In the genomic region with DNA sequence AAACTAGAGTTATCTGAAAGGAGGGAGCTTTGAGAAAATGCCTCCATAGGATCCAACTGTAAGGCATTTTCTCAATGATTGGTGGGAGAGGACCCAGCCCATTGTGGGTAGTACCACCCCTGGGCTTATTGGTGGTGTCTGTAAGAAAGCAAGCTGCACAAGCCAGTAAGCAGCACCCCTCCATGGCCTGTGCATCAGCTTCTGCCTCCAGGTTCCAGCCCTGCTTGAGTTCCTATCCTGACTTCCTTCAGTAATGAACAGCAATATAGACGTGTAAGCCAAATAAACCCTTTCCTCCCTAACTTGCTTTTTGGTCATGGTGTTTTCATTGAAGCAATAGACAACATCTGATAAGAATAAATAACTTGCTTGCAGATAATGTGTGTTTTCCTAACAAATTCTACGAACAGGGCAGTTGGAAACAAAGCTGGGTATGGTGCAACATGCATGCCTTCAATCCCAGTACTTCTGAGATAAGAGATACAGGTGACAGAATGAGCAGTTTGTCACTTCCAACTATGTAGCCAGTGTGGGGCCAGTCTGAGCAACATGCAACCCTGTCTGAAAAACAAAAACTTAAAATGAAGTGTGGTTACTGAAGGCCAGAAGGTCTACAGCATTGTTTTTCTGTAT, we compare ENCODE assay signal across 8 mouse cellular contexts. TPM values are rescaled to one million over a fixed set of nuclear protein-coding genes. Genes with fewer than 3 reads are reported as not detected.
A peak's percentile ranks its signal among the peaks of the same experiment; 100 is the strongest.
DNase-seq lines count a peak whose midpoint lies in the region; ATAC-seq and TF ChIP-seq lines count a peak whose summit lies in the region.

No protein-coding gene starts in this region.

- no peak for TF ChIP-seq CTCF in C2C12 (IDR thresholded peaks at IDR 0.05; ENCODE audit: control insufficient read depth, insufficient read depth, insufficient read length)

- WGBS in heart, embryonic 10.5 days = 14% methylated on average over 2 of the region's 2 CpGs
- 45% methylated on average over 2 of the region's 2 CpGs for WGBS in forebrain, embryonic 16.5 days
- 62% methylated on average over 2 of the region's 2 CpGs for WGBS in macrophage (ENCODE audit: missing documents)

- peak overlapping the region; percentile 82 for H3ac ChIP-seq in C2C12 (ENCODE audit: control insufficient read depth, insufficient read length, low read depth)

- peaks cover 39% of the 10 kb centered on the region for H3K79me2 ChIP-seq in C2C12 (ENCODE audit: control insufficient read depth, insufficient read depth)
- H3K79me2 ChIP-seq in macrophage (ENCODE audit: inconsistent target) = peaks cover 38% of the 10 kb centered on the region

- H3K27me3 ChIP-seq in heart, embryonic 10.5 days (ENCODE audit: insufficient read depth, poor library complexity, severe bottlenecking) = no peaks in the 10 kb centered on the region
- no peaks in the 10 kb centered on the region for H3K27me3 ChIP-seq in C2C12 (ENCODE audit: control insufficient read depth, insufficient read depth, insufficient read length)
- H3K27me3 ChIP-seq in forebrain, embryonic 16.5 days (replicated peaks; ENCODE audit: control insufficient read depth, insufficient read depth, low read length) = no peaks in the 10 kb centered on the region

- H3K4me3 ChIP-seq in heart, embryonic 10.5 days = peak overlapping the region; percentile 83
- H3K4me3 ChIP-seq in C2C12 (ENCODE audit: insufficient read depth, poor library complexity, severe bottlenecking) (peak overlapping the region; percentile 30), macrophage (ENCODE audit: inconsistent target) (peak overlapping the region; percentile 48)
- peak overlapping the region; percentile 62 for H3K4me3 ChIP-seq in forebrain, embryonic 16.5 days (replicated peaks; ENCODE audit: low read length)

- peak overlapping the region; percentile 95 for H3K4me2 ChIP-seq in forebrain, embryonic 16.5 days (ENCODE audit: low read length)

- H3K79me3 ChIP-seq in C2C12 (ENCODE audit: low read depth) = peaks cover 39% of the 10 kb centered on the region

- no peak for DNase-seq in heart, embryonic 10.5 days (ENCODE audit: low spot score)
- DNase-seq in heart, postnatal 36 days = no peak
- DNase-seq in right cerebral cortex, adult 18-20 months = no peak
- DNase-seq in layer of hippocampus, postnatal 25 days (ENCODE audit: extremely low spot score in 1 of 2, low spot score in 1 of 2) = no peak

- intact Hi-C loops in heart, postnatal 36 days (cut with DNase I) = no loop called here

- H3K27ac ChIP-seq in heart, embryonic 10.5 days = peak overlapping the region; percentile 98
- H3K27ac ChIP-seq in forebrain, embryonic 16.5 days (ENCODE audit: low read length) = peak overlapping the region; percentile 81
- H3K27ac ChIP-seq in macrophage = peak overlapping the region; percentile 56

- peaks cover 13% of the 10 kb centered on the region; the same call in 1 of the 2 replicates for H3K36me3 ChIP-seq in heart, embryonic 10.5 days
- peaks cover 17% of the 10 kb centered on the region for H3K36me3 ChIP-seq in C2C12 (ENCODE audit: control insufficient read depth, insufficient read depth)
- H3K36me3 ChIP-seq in forebrain, embryonic 16.5 days (ENCODE audit: control insufficient read depth, insufficient read depth) = no peaks in the 10 kb centered on the region
- H3K36me3 ChIP-seq in macrophage (ENCODE audit: inconsistent target) = 0 out of 2 replicates have a peak, but pooled peaks cover under 1% of the 10 kb centered on the region

- peaks cover 15% of the 10 kb centered on the region for H3K4me1 ChIP-seq in heart, embryonic 10.5 days
- H3K4me1 ChIP-seq in forebrain, embryonic 16.5 days (replicated peaks; ENCODE audit: control insufficient read depth, insufficient read depth, low read length) = peaks cover 17% of the 10 kb centered on the region

- H3K9me3 ChIP-seq in heart, embryonic 10.5 days = no peaks in the 10 kb centered on the region
- H3K9me3 ChIP-seq in forebrain, embryonic 16.5 days (ENCODE audit: control insufficient read depth, low read length) = no peaks in the 10 kb centered on the region

- H3K9ac ChIP-seq in forebrain, embryonic 16.5 days (replicated peaks; ENCODE audit: low read depth, low read length) = peak overlapping the region; percentile 68

- ATAC-seq in forebrain, embryonic 16.5 days = 0 out of 2 replicates have a peak, but pooled peaks have one; percentile 0
- no peak for ATAC-seq in frontal cortex, adult (ENCODE audit: low TSS enrichment)

TF ChIP-seq in C2C12, 6 proteins besides CTCF, POLR2A, EP300 and RAD21:
- TF ChIP-seq CEBPB (IDR thresholded peaks at IDR 0.05; ENCODE audit: low read depth) (no peak), MYOD1 (IDR thresholded peaks at IDR 0.05; ENCODE audit: control insufficient read depth, insufficient read length, low read depth) (no peak), MYOG (IDR thresholded peaks at IDR 0.05; ENCODE audit: control insufficient read depth, extremely low read depth, insufficient read length) (no peak), FOSL1 (IDR thresholded peaks at IDR 0.05; ENCODE audit: insufficient read depth, low read length, poor library complexity, severe bottlenecking) (no peak), MAX (IDR thresholded peaks at IDR 0.05) (no peak), USF1 (IDR thresholded peaks at IDR 0.05; ENCODE audit: low read depth) (no peak)

RNA-seq across cellular contexts. Expression of a gene that starts 0.8 kb away (rescaled TPM):
- 291 and 318 TPM in 2 replicates for polyA plus RNA-seq in heart, embryonic 10.5 days (2016; fragmentation: Nextera tagmentation; extraction: Ambion mirVana)
- 100 to 1,000 TPM; 181 to 193 TPM for total RNA-seq in heart, postnatal 36 days (2021)
- 112 TPM for polyA plus RNA-seq in C2C12 (2012; fragmentation: generic; extraction: Trizol)
- polyA plus RNA-seq in forebrain, embryonic 16.5 days (2015; fragmentation: Nextera tagmentation; extraction: Ambion mirVana) = 361 and 363 TPM in 2 replicates
- 100 to 1,000 TPM in 21 of 26 experiments, 10 to 100 TPM in 5; 62.8 to 206 (median 114) TPM for total RNA-seq in macrophage (2018; cell fraction: chromatin; rRNA removed)
- 10 to 100 TPM; 53.4 to 80.7 (median 60.5) TPM for total RNA-seq in macrophage (2018; cell fraction: cytosol; rRNA removed)
- 10 to 100 TPM; 42.8 to 93.8 (median 64.7) TPM for total RNA-seq in macrophage (2018; cell fraction: nucleus; rRNA removed)
- polyA plus RNA-seq in macrophage (2018) = 53.7 to 124 TPM (median 75.6 TPM) in 3 replicates
- 100 to 1,000 TPM; 114 to 125 TPM for total RNA-seq in layer of hippocampus, postnatal 25 days (2021)

RNA-seq across cellular contexts. Expression of a gene that starts 46.8 kb away (rescaled TPM):
- polyA plus RNA-seq in heart, embryonic 10.5 days (2016; fragmentation: Nextera tagmentation; extraction: Ambion mirVana) = 2.9 and 9.8 TPM in 2 replicates
- total RNA-seq in heart, postnatal 36 days (2021) = not detected
- polyA plus RNA-seq in C2C12 (2012; fragmentation: generic; extraction: Trizol) (0.14 TPM), macrophage (2018) (not detected in 3 replicates)
- polyA plus RNA-seq in forebrain, embryonic 16.5 days (2015; fragmentation: Nextera tagmentation; extraction: Ambion mirVana) = 0.57 TPM in 1 of 2 replicates, not detected in the other
- total RNA-seq in macrophage (2018; cell fraction: chromatin; rRNA removed) = not detected
- not detected for total RNA-seq in macrophage (2018; cell fraction: cytosol; rRNA removed)
- not detected for total RNA-seq in macrophage (2018; cell fraction: nucleus; rRNA removed)
- not detected for total RNA-seq in layer of hippocampus, postnatal 25 days (2021)

RNA-seq across cellular contexts. Expression of a gene that starts 50.2 kb away (rescaled TPM):
- polyA plus RNA-seq in heart, embryonic 10.5 days (2016; fragmentation: Nextera tagmentation; extraction: Ambion mirVana) = 41.7 and 58.0 TPM in 2 replicates
- total RNA-seq in heart, postnatal 36 days (2021) = 10 to 100 TPM; 22.6 to 23.6 TPM
- 137 TPM for polyA plus RNA-seq in C2C12 (2012; fragmentation: generic; extraction: Trizol)
- 80.5 and 89.3 TPM in 2 replicates for polyA plus RNA-seq in forebrain, embryonic 16.5 days (2015; fragmentation: Nextera tagmentation; extraction: Ambion mirVana)
- 100 to 1,000 TPM in 21 of 26 experiments, 10 to 100 TPM in 5; 67.4 to 340 (median 171) TPM for total RNA-seq in macrophage (2018; cell fraction: chromatin; rRNA removed)
- 10 to 100 TPM; 21.0 to 92.9 (median 46.4) TPM for total RNA-seq in macrophage (2018; cell fraction: cytosol; rRNA removed)
- 100 to 1,000 TPM in 14 of 26 experiments, 10 to 100 TPM in 12; 39.8 to 217 (median 109) TPM for total RNA-seq in macrophage (2018; cell fraction: nucleus; rRNA removed)
- polyA plus RNA-seq in macrophage (2018) = 22.1 to 22.6 TPM (median 22.5 TPM) in 3 replicates
- total RNA-seq in layer of hippocampus, postnatal 25 days (2021) = 10 to 100 TPM; 46.0 to 56.4 TPM

Comparison
In these comparisons a context has a peak if more than half of its experiments do, and no peak if none do; other contexts are left out.
1. H3K4me3 ChIP-seq: peak in every context shown above with its lines; median percentile 83 in heart, embryonic 10.5 days; 62 in forebrain, embryonic 16.5 days; 48 in macrophage; 30 in C2C12.